Mouse (Mus musculus): Measurements from ENCODE around the gene Smim15. TPM values are rescaled to one million over a fixed set of nuclear protein-coding genes. Genes with fewer than 3 reads are reported as not detected.

Gene Smim15
- 49.5 and 54.3 TPM in 2 replicates for polyA plus RNA-seq (2016; fragmentation: Nextera tagmentation; extraction: Ambion mirVana)

DNA sequence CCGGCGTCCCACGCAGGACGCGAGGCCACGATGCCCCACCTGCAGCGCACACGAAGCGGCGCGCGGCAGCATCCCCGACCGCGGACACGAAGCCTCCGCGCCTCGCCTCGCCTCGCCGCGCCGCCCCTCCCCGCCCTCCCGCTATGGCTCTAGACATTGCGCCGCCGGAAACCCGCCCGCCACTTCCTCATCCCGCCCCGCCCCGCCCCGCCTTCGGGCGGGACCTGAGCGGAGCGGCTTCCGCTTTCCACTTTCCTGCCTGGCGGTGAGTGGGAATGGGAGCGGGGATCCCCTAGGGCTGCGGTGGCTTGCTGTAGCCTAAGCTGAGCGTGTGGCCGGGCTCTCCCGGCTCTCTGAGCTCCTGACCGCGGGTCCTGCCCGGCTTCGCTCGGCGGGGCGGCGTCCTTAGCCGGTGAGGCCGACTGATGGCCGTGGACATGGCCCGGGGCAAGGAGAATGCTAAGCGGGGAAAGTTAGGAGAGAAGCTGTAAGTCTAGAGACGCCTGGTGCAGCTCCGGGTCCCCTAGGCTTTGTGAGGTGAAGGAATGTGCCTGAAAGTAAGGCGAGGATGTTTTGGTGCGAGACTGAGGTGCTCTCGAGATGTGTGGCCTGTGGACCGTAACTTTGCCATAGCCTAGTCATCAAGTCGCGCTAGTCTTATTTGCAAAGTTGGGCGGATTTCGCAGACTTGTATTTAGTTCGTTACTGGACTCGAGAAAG, at the start of gene Smim15:
Smim15 (plus strand) TSS at position 225 of the 720 bp plus-strand sequence.
- WGBS: under 1% methylated on average over 71 of the region's 71 CpGs
- H3K4me3 ChIP-seq: peak within 1 kb of the TSS; percentile 90
- H3K9me3 ChIP-seq (replicated peaks): no peaks in the 10 kb centered on the region
- no peaks in the 10 kb centered on the region for H3K27me3 ChIP-seq (ENCODE audit: low read depth, poor library complexity, severe bottlenecking)
- H3K4me1 ChIP-seq: peaks cover 40% of the 10 kb centered on the region
- H3K27ac ChIP-seq: peak within 1 kb of the TSS; percentile 98
- peak; percentile 95 for DNase-seq (ENCODE audit: low spot score)
- H3K36me3 ChIP-seq: peaks cover 20% of the 10 kb centered on the region

DNA sequence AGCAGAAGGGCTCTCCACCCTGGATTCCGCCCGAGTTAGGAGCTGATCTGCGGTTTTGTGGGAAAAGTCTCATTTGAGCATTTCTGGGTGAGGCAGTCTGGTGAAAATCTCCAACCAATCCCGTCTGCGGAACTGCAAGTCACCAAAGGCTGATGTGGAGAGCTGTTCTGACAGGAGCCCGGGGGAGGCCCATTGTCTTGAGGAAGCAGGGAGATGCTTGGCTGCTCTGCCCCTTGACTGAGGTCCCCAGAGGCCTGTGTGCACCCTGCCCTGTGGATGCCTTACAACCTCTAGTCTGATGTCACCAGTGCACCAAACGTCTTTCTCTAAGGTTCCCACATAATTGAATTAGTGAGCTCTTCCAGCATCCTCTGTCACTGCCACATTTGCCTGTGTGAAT, 49.0 kb upstream of the Smim15 start:
- H3K27me3 ChIP-seq (ENCODE audit: low read depth, poor library complexity, severe bottlenecking): no peaks in the 10 kb centered on the region
- no peak for DNase-seq (ENCODE audit: low spot score)
- H3K4me1 ChIP-seq: no peaks in the 10 kb centered on the region
- no peak overlapping the region for H3K4me3 ChIP-seq
- 81% methylated on average over 7 of the region's 7 CpGs for WGBS
- H3K36me3 ChIP-seq: no peaks in the 10 kb centered on the region
- H3K9me3 ChIP-seq (replicated peaks): no peaks in the 10 kb centered on the region
- H3K27ac ChIP-seq: no peak overlapping the region

DNA sequence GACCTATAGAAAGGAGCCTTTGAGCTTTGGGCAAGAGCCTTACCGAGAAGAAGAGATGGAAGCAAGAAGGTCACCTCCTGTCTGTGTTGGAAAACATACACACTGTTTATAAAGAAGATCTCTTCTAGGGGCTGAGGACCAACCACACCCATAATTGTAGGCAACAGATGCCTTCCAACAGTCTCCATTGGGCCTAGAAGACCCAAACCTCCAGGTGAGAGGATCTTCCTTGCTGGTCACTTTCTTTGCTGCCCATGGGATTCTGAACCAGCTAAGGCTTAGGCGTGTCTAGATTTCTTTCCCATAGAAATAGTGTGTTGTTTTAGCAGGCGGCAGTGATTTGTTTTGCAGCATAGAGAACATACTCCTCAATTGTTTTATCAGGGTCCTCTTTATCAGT, 47.9 kb upstream of the Smim15 start:
- no peak for DNase-seq (ENCODE audit: low spot score)
- no peak overlapping the region for H3K27ac ChIP-seq
- H3K4me3 ChIP-seq: no peak overlapping the region
- no peaks in the 10 kb centered on the region for H3K9me3 ChIP-seq (replicated peaks)
- H3K4me1 ChIP-seq: no peaks in the 10 kb centered on the region
- H3K36me3 ChIP-seq: no peaks in the 10 kb centered on the region
- WGBS: 95% methylated on average over 3 of the region's 3 CpGs
- no peaks in the 10 kb centered on the region for H3K27me3 ChIP-seq (ENCODE audit: low read depth, poor library complexity, severe bottlenecking)

DNA sequence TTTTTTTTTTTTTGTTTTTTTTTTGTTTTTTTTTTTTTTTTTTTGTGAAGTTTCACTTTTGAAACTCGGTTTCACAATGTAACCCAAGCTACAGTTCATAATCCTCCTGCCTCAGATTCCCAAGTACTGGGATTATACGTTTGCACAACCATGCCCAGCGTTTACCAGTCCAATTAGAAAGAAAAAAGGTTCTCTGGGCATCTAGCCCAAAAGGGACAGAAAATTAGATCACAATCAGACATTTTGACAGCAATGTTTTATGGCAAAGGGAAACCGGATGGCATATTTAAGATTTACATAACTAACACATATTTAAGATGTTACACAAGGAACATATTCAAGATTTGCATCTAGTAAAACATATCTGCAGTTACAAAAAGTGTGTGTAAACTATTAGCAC, 36.4 kb upstream of the Smim15 start:
- 91% methylated on average over 4 of the region's 4 CpGs for WGBS
- no peak for DNase-seq (ENCODE audit: low spot score)

DNA sequence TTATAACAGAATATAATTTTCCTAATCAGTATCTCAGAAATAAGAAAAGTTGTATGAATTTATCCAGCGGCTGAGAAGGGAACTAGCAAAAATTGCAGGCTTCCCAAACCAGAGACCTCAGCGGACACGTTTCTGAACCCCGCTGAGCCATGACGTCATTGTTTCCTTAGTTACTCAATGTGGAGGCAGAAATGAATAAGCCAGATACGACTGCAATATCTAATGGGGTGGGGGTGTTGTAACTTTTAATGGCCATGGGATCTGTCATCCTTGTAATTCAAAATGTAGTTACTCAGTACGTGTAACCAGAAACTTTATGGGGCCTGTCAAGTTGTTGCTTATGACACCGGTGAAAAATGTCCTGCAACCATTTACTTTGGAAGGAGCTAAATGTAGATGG, 31.1 kb upstream of the Smim15 start:
- no peak for DNase-seq (ENCODE audit: low spot score)
- no peak overlapping the region for H3K27ac ChIP-seq
- WGBS: 90% methylated on average over 8 of the region's 8 CpGs

More for the DNA sequence above, 36.4 kb upstream of the Smim15 start:
- Histone ChIP-seq H3K4me1 (peaks cover 17% of the 10 kb centered on the region), H3K4me3 (no peak overlapping the region), H3K27me3 (ENCODE audit: low read depth, poor library complexity, severe bottlenecking) (no peaks in the 10 kb centered on the region), H3K27ac (no peak overlapping the region), H3K36me3 (no peaks in the 10 kb centered on the region), H3K9me3 (replicated peaks) (no peaks in the 10 kb centered on the region)

DNA sequence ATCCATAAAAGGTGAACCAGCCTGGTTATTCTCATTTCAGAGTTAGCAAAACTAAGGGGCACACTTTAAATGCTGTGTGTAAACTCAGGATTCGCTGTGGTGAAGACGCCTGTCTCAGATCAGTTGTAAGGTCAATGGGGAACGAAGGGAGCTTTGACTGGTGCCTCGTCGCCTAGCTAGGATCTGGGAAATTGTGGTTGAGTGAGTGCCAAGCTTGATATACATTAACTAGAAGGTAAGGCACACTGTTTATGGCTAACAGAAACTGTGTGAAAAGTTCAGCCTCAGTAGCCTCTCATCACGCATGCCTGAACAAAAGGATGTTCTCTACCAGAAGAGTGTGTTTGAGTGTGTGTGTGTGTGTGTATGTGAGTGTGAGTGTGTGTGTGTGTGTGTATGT, 30.4 kb upstream of the Smim15 start:
- 89% methylated on average over 6 of the region's 6 CpGs for WGBS
- Histone ChIP-seq H3K27me3 (ENCODE audit: low read depth, poor library complexity, severe bottlenecking) (no peaks in the 10 kb centered on the region), H3K4me3 (no peak overlapping the region), H3K36me3 (no peaks in the 10 kb centered on the region), H3K9me3 (replicated peaks) (no peaks in the 10 kb centered on the region), H3K27ac (no peak overlapping the region), H3K4me1 (peaks cover 3% of the 10 kb centered on the region; the same call in 1 of the 2 replicates)
- DNase-seq (ENCODE audit: low spot score): no peak

More for the DNA sequence above, 31.1 kb upstream of the Smim15 start:
- no peaks in the 10 kb centered on the region for H3K9me3 ChIP-seq (replicated peaks)
- H3K4me1 ChIP-seq: peaks cover 3% of the 10 kb centered on the region; the same call in 1 of the 2 replicates
- H3K36me3 ChIP-seq: no peaks in the 10 kb centered on the region
- H3K4me3 ChIP-seq: no peak overlapping the region
- no peaks in the 10 kb centered on the region for H3K27me3 ChIP-seq (ENCODE audit: low read depth, poor library complexity, severe bottlenecking)

DNA sequence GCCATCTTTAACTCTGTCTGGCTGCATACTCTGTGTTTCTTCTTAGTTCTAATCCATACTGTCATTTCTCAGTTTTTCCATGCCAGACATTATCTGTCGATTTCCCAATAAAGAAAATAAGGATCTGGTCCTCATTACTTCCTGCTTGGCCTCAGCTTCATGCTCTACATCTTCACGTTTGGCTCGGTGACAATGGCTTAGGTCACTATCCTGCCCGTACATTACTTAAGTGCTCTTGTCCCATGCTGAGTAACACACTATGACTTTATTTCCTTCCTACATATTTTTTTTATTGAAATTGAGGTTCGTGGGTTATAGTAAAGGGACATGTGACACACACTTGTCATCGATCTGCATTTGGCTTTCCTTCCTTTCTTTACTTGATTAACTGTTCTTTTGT, 29.1 kb upstream of the Smim15 start:
- WGBS: 90% methylated on average over 6 of the region's 6 CpGs
- H3K4me1 ChIP-seq: peaks cover 3% of the 10 kb centered on the region; the same call in 1 of the 2 replicates
- DNase-seq (ENCODE audit: low spot score): no peak
- H3K36me3 ChIP-seq: no peaks in the 10 kb centered on the region
- no peaks in the 10 kb centered on the region for H3K27me3 ChIP-seq (ENCODE audit: low read depth, poor library complexity, severe bottlenecking)
- H3K9me3 ChIP-seq (replicated peaks): no peaks in the 10 kb centered on the region
- no peak overlapping the region for H3K27ac ChIP-seq
- H3K4me3 ChIP-seq: no peak overlapping the region

DNA sequence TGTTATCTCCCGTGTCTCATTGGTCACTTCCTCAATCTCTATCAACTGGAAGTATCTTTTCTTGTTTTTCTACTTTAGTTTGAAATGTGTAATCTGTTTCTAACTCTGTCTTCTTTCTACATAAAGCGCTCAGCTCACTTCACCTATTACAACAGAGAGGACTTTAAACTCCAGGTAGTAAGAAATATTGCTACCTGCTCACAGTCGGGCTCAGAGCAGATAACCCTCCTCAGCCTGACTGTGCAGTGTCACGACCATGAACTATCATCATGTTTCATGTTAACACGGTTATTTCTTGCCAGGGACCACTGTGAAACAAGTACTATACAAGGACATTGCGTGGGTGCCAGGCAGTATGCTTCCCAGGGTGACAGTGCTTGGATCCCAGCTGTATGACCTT, 26.9 kb upstream of the Smim15 start:
- H3K27ac ChIP-seq: no peak overlapping the region
- no peaks in the 10 kb centered on the region for H3K27me3 ChIP-seq (ENCODE audit: low read depth, poor library complexity, severe bottlenecking)
- no peaks in the 10 kb centered on the region for H3K36me3 ChIP-seq
- no peak overlapping the region for H3K4me3 ChIP-seq
- H3K4me1 ChIP-seq: peaks cover 3% of the 10 kb centered on the region; the same call in 1 of the 2 replicates
- DNase-seq (ENCODE audit: low spot score): no peak
- no peaks in the 10 kb centered on the region for H3K9me3 ChIP-seq (replicated peaks)
- 81% methylated on average over 6 of the region's 6 CpGs for WGBS

DNA sequence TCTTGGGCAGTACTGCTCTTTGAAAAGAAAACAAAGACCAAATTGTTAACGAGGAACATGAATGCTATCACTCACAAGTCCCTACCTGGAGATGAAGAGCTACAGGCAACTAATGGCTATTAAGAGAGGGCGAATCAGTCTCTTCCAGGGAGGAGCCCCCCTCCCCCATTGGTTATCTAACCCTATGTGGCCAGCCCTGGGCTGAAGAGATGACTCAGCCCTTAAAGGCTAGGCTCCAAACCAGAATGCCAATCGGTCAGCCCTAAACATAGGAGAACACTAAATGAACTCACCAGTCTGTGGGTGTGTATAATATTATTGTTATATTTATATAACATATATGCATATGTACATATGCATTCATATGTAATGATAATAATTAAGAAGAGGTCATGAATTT, 18.4 kb upstream of the Smim15 start:
- Histone ChIP-seq H3K4me3 (no peak overlapping the region), H3K27ac (no peak overlapping the region), H3K9me3 (replicated peaks) (no peaks in the 10 kb centered on the region), H3K27me3 (ENCODE audit: low read depth, poor library complexity, severe bottlenecking) (no peaks in the 10 kb centered on the region), H3K36me3 (no peaks in the 10 kb centered on the region), H3K4me1 (no peaks in the 10 kb centered on the region)
- WGBS: 76% methylated on average over 3 of the region's 3 CpGs
- DNase-seq (ENCODE audit: low spot score): no peak

DNA sequence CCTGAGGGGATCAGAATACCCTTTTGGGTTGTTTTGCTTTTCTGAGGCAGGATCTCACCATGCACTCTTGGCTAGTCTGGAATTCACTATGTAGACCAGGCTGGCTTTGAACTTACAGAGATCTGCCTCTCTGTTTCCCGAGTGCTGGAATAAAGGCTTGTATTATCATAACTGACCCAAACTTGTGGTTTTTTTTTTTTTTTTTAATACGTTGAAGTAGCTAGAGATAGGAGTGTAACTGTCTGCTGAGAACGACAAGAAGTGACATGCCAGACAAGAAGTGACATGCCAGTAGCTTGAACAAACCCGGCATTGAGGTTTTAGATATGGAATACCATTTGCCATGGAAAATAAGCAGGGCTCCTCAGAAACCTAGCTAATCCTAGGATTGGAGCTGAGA, 11.5 kb upstream of the Smim15 start:
- no peak overlapping the region for H3K4me3 ChIP-seq
- no peaks in the 10 kb centered on the region for H3K9me3 ChIP-seq (replicated peaks)
- no peaks in the 10 kb centered on the region for H3K4me1 ChIP-seq
- WGBS: 91% methylated on average over 4 of the region's 4 CpGs
- H3K27ac ChIP-seq: no peak overlapping the region
- DNase-seq (ENCODE audit: low spot score): no peak
- no peaks in the 10 kb centered on the region for H3K27me3 ChIP-seq (ENCODE audit: low read depth, poor library complexity, severe bottlenecking)
- H3K36me3 ChIP-seq: no peaks in the 10 kb centered on the region

DNA sequence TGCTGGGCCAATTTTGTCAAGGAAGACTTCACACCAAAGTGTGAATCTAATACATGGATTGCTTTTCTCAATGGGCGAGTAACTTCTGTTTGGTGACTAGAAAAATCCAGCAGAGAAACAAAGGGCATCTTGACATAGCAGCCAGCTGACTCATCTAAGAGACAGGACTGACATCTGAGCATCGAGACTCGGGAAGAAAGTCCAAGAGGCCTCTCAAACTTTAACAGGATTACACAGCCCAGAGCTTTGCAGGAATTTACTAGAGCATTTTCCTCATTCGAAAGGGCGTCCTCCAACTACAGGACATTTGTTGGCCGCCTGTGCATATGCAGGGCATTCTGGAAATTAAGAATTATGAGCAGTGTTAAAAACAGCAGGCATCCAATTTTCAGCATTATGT, 4.9 kb upstream of the Smim15 start:
- H3K27me3 ChIP-seq (ENCODE audit: low read depth, poor library complexity, severe bottlenecking): no peaks in the 10 kb centered on the region
- H3K4me1 ChIP-seq: peaks cover 31% of the 10 kb centered on the region
- H3K27ac ChIP-seq: no peak overlapping the region
- no peak overlapping the region for H3K4me3 ChIP-seq
- WGBS: 75% methylated on average over 6 of the region's 6 CpGs
- no peaks in the 10 kb centered on the region for H3K9me3 ChIP-seq (replicated peaks)
- no peak for DNase-seq (ENCODE audit: low spot score)
- H3K36me3 ChIP-seq: no peaks in the 10 kb centered on the region

DNA sequence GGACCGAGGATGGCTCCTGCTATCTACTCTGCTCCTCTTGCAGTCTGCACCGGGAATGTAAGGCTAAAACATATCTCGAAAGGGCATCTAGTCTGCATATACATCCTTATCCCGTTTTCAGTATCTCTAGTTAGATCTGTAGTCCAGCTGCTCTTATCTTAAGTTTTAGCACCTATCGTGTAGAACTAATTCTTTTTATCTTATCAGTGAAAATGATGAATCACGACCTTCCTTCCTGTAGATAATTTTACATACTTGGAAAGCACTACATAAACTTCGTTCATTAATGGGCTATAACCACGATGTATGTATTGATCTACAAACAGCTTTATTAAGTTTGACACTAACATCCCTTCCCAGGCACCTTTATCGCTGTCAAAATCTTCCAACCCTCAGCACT, 4.3 kb upstream of the Smim15 start:
- no peak for DNase-seq (ENCODE audit: low spot score)
- 76% methylated on average over 9 of the region's 9 CpGs for WGBS
- Histone ChIP-seq H3K4me1 (peaks cover 31% of the 10 kb centered on the region), H3K4me3 (no peak overlapping the region), H3K27ac (no peak overlapping the region), H3K9me3 (replicated peaks) (no peaks in the 10 kb centered on the region), H3K27me3 (ENCODE audit: low read depth, poor library complexity, severe bottlenecking) (no peaks in the 10 kb centered on the region), H3K36me3 (no peaks in the 10 kb centered on the region)

DNA sequence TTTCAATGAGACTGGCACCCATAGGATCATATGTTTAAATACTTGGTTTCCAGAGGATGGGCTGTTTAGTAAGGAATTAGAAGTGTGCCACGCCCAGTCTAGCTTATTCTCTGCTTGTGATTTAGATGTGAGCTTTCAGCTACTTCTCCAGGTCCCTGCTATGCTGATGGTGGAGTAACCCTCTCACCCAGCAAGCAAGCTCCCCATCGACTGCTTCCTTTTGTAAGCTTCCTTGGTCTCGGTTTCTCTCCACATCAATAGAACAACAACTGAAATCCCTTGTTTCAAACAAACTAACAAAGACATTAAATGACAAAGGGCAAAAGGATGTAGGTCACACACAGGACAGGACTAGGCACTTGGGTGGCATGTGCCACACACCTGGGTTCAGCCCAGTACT, 3.8 kb upstream of the Smim15 start:
- Histone ChIP-seq H3K27ac (no peak overlapping the region), H3K9me3 (replicated peaks) (no peaks in the 10 kb centered on the region), H3K36me3 (no peaks in the 10 kb centered on the region), H3K4me3 (no peak overlapping the region), H3K4me1 (peaks cover 35% of the 10 kb centered on the region), H3K27me3 (ENCODE audit: low read depth, poor library complexity, severe bottlenecking) (no peaks in the 10 kb centered on the region)
- DNase-seq (ENCODE audit: low spot score): no peak
- 78% methylated on average over 3 of the region's 3 CpGs for WGBS

DNA sequence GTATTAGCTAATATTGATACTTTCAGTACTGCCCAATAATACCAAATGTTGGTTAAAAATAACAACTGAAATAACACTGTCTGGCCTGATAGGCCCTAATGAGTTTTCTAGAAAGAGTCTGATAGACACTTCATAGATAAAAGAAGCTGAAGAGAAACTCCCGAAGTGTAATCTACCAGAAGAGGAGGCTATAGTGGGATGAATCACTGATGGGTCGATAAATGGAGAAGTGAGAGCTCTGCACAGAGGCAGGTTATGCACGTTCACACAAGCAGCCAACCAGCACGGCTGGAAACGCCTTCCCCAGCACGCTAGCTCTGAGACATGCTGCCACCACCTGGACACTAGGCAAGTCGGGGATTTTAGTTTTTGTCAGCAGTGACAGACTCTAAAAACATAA, 2.9 kb upstream of the Smim15 start:
- peak; percentile 66 for DNase-seq (ENCODE audit: low spot score)
- H3K4me3 ChIP-seq: no peak overlapping the region
- no peaks in the 10 kb centered on the region for H3K27me3 ChIP-seq (ENCODE audit: low read depth, poor library complexity, severe bottlenecking)
- H3K36me3 ChIP-seq: peaks cover 3% of the 10 kb centered on the region
- no peak overlapping the region for H3K27ac ChIP-seq
- H3K4me1 ChIP-seq: peaks cover 40% of the 10 kb centered on the region
- 11% methylated on average over 7 of the region's 7 CpGs for WGBS
- no peaks in the 10 kb centered on the region for H3K9me3 ChIP-seq (replicated peaks)

Measured in limb, embryonic 10.5 days (tissue).